In genomic region chr11:60878675-60879294, GRCm38 (mm10) we compare ENCODE assay signal across 8 mouse cellular contexts. TPM values are rescaled to one million over a fixed set of nuclear protein-coding genes. Genes with fewer than 3 reads are reported as not detected.
DNase-seq lines count a peak whose midpoint lies in the region; ATAC-seq and TF ChIP-seq lines count a peak whose summit lies in the region.

Gene Tmem11 (minus strand): TSS chr11:60879272.

- H3K9me3 ChIP-seq in MEL (replicated peaks; ENCODE audit: insufficient read depth, low read length): no peaks in the 10 kb centered on the region
- no peaks in the 10 kb centered on the region for H3K9me3 ChIP-seq in forebrain, postnatal 0 days (ENCODE audit: low read length)
- H3K9me3 ChIP-seq in lung, embryonic 15.5 days: no peaks in the 10 kb centered on the region

- peak within 1 kb of the TSS; percentile 71 for H3K4me2 ChIP-seq in forebrain, postnatal 0 days (ENCODE audit: low read depth)
- H3K4me2 ChIP-seq in lung, embryonic 15.5 days: peak within 1 kb of the TSS; percentile 69

- H3K79me2 ChIP-seq in MEL (ENCODE audit: control insufficient read depth, insufficient read depth, low read length, poor library complexity): peaks cover 53% of the 10 kb centered on the region

- H3K27ac ChIP-seq in MEL (ENCODE audit: control insufficient read depth, low read depth, low read length): peak within 1 kb of the TSS; percentile 93
- H3K27ac ChIP-seq in cerebellum, adult 2 months (ENCODE audit: insufficient read depth, low read length): peak within 1 kb of the TSS; percentile 52
- peak within 1 kb of the TSS; percentile 83 for H3K27ac ChIP-seq in forebrain, postnatal 0 days (ENCODE audit: low read depth, low read length)
- peak within 1 kb of the TSS; percentile 98 for H3K27ac ChIP-seq in lung, embryonic 15.5 days

- WGBS in cerebellum, adult 2 months: under 1% methylated on average over 62 of the region's 62 CpGs
- under 1% methylated on average over 60 of the region's 62 CpGs for WGBS in forebrain, postnatal 0 days
- under 1% methylated on average over 62 of the region's 62 CpGs for WGBS in lung, embryonic 15.5 days

- H3K4me3 ChIP-seq in MEL (ENCODE audit: control insufficient read depth in 1 of 2, insufficient read depth in 1 of 2, low read depth in 2 of 2, low read length in 2 of 2): peak within 1 kb of the TSS; percentile 73 to 79
- H3K4me3 ChIP-seq in cerebellum, adult 2 months (replicated peaks; ENCODE audit: insufficient read depth, low read depth, low read length): peak within 1 kb of the TSS; percentile 58
- peak within 1 kb of the TSS; percentile 97 for H3K4me3 ChIP-seq in forebrain, postnatal 0 days (ENCODE audit: low read depth, low read length)
- H3K4me3 ChIP-seq in lung, embryonic 15.5 days: peak within 1 kb of the TSS; percentile 95

- no peak; a peak in 1 of 6 replicates for TF ChIP-seq CTCF in MEL (IDR thresholded peaks at IDR 0.05 in 2 of 3, conservative IDR thresholded peaks at IDR 0.05 in 1 of 3; ENCODE audit: control insufficient read depth in 1 of 3, insufficient read depth in 1 of 3, low read depth in 2 of 3, low read length in 3 of 3, poor library complexity in 1 of 3, severe bottlenecking in 1 of 3)
- TF ChIP-seq CTCF in cerebellum, adult 2 months (IDR thresholded peaks at IDR 0.05; ENCODE audit: borderline replicate concordance, insufficient read depth, low read depth, low read length): no peak
- peak; percentile 29; the same call in 1 of the 2 replicates for TF ChIP-seq CTCF in forebrain, postnatal 0 days (IDR thresholded peaks at IDR 0.05; ENCODE audit: low read depth)

- peaks cover 9 to 27% of the 10 kb centered on the region in 2 experiments for H3K36me3 ChIP-seq in MEL (ENCODE audit: control insufficient read depth in 1 of 2, insufficient read depth in 2 of 2, low read length in 2 of 2)
- no peaks in the 10 kb centered on the region for H3K36me3 ChIP-seq in forebrain, postnatal 0 days (ENCODE audit: insufficient read depth)
- H3K36me3 ChIP-seq in lung, embryonic 15.5 days: no peaks in the 10 kb centered on the region; the same call in 1 of the 2 replicates

- H3K27me3 ChIP-seq in MEL (ENCODE audit: control insufficient read depth in 1 of 2, insufficient read depth in 2 of 2, low read length in 2 of 2): no peaks in the 10 kb centered on the region
- no peaks in the 10 kb centered on the region for H3K27me3 ChIP-seq in cerebellum, adult 2 months (ENCODE audit: control insufficient read depth, insufficient read depth, low read length)
- H3K27me3 ChIP-seq in forebrain, postnatal 0 days (ENCODE audit: insufficient read depth, low read length): no peaks in the 10 kb centered on the region
- no peaks in the 10 kb centered on the region for H3K27me3 ChIP-seq in lung, embryonic 15.5 days

- TF ChIP-seq POLR2A in MEL (IDR thresholded peaks at IDR 0.05; ENCODE audit: control insufficient read depth in 1 of 2, insufficient read depth in 1 of 2, low read depth in 1 of 2, low read length in 2 of 2, poor library complexity in 1 of 2): peak; percentile 79 to 91
- TF ChIP-seq POLR2A in cerebellum, adult 2 months (IDR thresholded peaks at IDR 0.05; ENCODE audit: borderline replicate concordance, insufficient read depth, low read length): peak; percentile 66; the same call in 1 of the 2 replicates

- DNase-seq in MEL (ENCODE audit: low read depth, low spot score): peak; percentile 99
- peak; percentile 93 to 95 for DNase-seq in cerebellum, adult 2 months
- peak; percentile 97 for DNase-seq in forebrain, postnatal 0 days
- peak; percentile 95 for DNase-seq in heart, postnatal 4 days
- peak; percentile 96 for DNase-seq in layer of hippocampus, adult 8-10 months (ENCODE audit: low spot score in 2 of 2)
- DNase-seq in ovary, adult 18-20 months (ENCODE audit: low spot score): peak; percentile 97
- DNase-seq in thymus, postnatal 0 days (ENCODE audit: low spot score): peak; percentile 98

- H3K4me1 ChIP-seq in MEL (ENCODE audit: control insufficient read depth in 1 of 2, insufficient read depth in 2 of 2, low read length in 2 of 2): peaks cover 7 to 28% of the 10 kb centered on the region in 2 experiments; a peak in 3 of 4 replicates
- H3K4me1 ChIP-seq in cerebellum, adult 2 months (ENCODE audit: control insufficient read depth, insufficient read depth, low read length): peaks cover 6% of the 10 kb centered on the region
- peaks cover 9% of the 10 kb centered on the region; the same call in 1 of the 2 replicates for H3K4me1 ChIP-seq in forebrain, postnatal 0 days (ENCODE audit: insufficient read depth)
- peaks cover 47% of the 10 kb centered on the region for H3K4me1 ChIP-seq in lung, embryonic 15.5 days

- H3K9ac ChIP-seq in MEL (ENCODE audit: control insufficient read depth, low read depth, low read length, poor library complexity, severe bottlenecking): peak within 1 kb of the TSS; percentile 90
- peak within 1 kb of the TSS; percentile 78 for H3K9ac ChIP-seq in forebrain, postnatal 0 days
- peak within 1 kb of the TSS; percentile 81 for H3K9ac ChIP-seq in lung, embryonic 15.5 days

- TF ChIP-seq RAD21 in MEL (IDR thresholded peaks at IDR 0.05; ENCODE audit: low read depth, low read length): no peak

- no peak for TF ChIP-seq EP300 in MEL (IDR thresholded peaks at IDR 0.05; ENCODE audit: low read depth in 1 of 2, low read length in 2 of 2)

- ATAC-seq in forebrain, postnatal 0 days: peak; percentile 99
- peak; percentile 99 for ATAC-seq in lung, embryonic 15.5 days (ENCODE audit: borderline replicate concordance, extremely low read depth, low FRiP score, low TSS enrichment)

TF ChIP-seq in MEL, 35 proteins besides CTCF, POLR2A, EP300 and RAD21:
- TF ChIP-seq POLR2AphosphoS2 (IDR thresholded peaks at IDR 0.05; ENCODE audit: low read length): peak; percentile 79; the same call in 1 of the 2 replicates
- TF ChIP-seq ZMIZ1 (IDR thresholded peaks at IDR 0.05; ENCODE audit: low read depth, low read length): peak; percentile 60; the same call in 1 of the 2 replicates
- no peak for TF ChIP-seq GABPA (IDR thresholded peaks at IDR 0.05; ENCODE audit: low read depth, low read length)
- no peak for TF ChIP-seq CHD2 (IDR thresholded peaks at IDR 0.05; ENCODE audit: low read length)
- TF ChIP-seq RCOR1 (IDR thresholded peaks at IDR 0.05; ENCODE audit: low read depth, low read length): no peak
- TF ChIP-seq NELFE (IDR thresholded peaks at IDR 0.05; ENCODE audit: low read depth, low read length): peak; percentile 77
- peak; percentile 78; the same call in 1 of the 2 replicates for TF ChIP-seq SIN3A (IDR thresholded peaks at IDR 0.05; ENCODE audit: low read length)
- no peak for TF ChIP-seq USF2 (IDR thresholded peaks at IDR 0.05; ENCODE audit: borderline replicate concordance in 1 of 2, insufficient read depth in 1 of 2, low read depth in 1 of 2, low read length in 2 of 2)
- peak; percentile 67 for TF ChIP-seq NRF1 (IDR thresholded peaks at IDR 0.05; ENCODE audit: insufficient read depth, low read depth, low read length, poor library complexity, severe bottlenecking)
- peak; percentile 86; the same call in 1 of the 2 replicates for TF ChIP-seq MAZ (IDR thresholded peaks at IDR 0.05; ENCODE audit: low read depth, low read length)
- no peak for TF ChIP-seq CHD1 (IDR thresholded peaks at IDR 0.05; ENCODE audit: low read depth, low read length)
- no peak for TF ChIP-seq BHLHE40 (IDR thresholded peaks at IDR 0.05; ENCODE audit: borderline replicate concordance, low read depth, low read length)
- TF ChIP-seq ETS1 (IDR thresholded peaks at IDR 0.05; ENCODE audit: low read depth, low read length): no peak
- TF ChIP-seq TCF12 (IDR thresholded peaks at IDR 0.05; ENCODE audit: low read depth, low read length): peak; percentile 74
- peak; percentile 57; the same call in 1 of the 2 replicates for TF ChIP-seq MYC (IDR thresholded peaks at IDR 0.05; ENCODE audit: low read depth, low read length)
- TF ChIP-seq KAT2A (conservative IDR thresholded peaks at IDR 0.05; ENCODE audit: low read depth, low read length): peak; percentile 98
- TF ChIP-seq ZNF384 (IDR thresholded peaks at IDR 0.05; ENCODE audit: low read depth, low read length): no peak
- TF ChIP-seq SMC3 (IDR thresholded peaks at IDR 0.05; ENCODE audit: low read depth, low read length): no peak
- peak; percentile 73 for TF ChIP-seq ELF1 (IDR thresholded peaks at IDR 0.05; ENCODE audit: low read depth, low read length)
- TF ChIP-seq TBP (IDR thresholded peaks at IDR 0.05; ENCODE audit: low read depth, low read length): peak; percentile 73; the same call in 1 of the 2 replicates
- TF ChIP-seq HCFC1 (IDR thresholded peaks at IDR 0.05; ENCODE audit: low read depth, low read length): peak; percentile 95
- TF ChIP-seq E2F4 (IDR thresholded peaks at IDR 0.05; ENCODE audit: borderline replicate concordance, low read depth, low read length): peak; percentile 48; the same call in 1 of the 2 replicates
- no peak; the same call in none of the 2 replicates for TF ChIP-seq MXI1 (IDR thresholded peaks at IDR 0.05; ENCODE audit: low read depth, low read length)
- TF ChIP-seq POLR2AphosphoS5 (IDR thresholded peaks at IDR 0.05; ENCODE audit: borderline replicate concordance, low read depth, low read length): peak; percentile 11; the same call in 1 of the 2 replicates
- TF ChIP-seq UBTF (IDR thresholded peaks at IDR 0.05; ENCODE audit: borderline replicate concordance, insufficient read depth, low read depth, low read length): peak; percentile 2; the same call in 1 of the 2 replicates
- TF ChIP-seq GATA1 (IDR thresholded peaks at IDR 0.05; ENCODE audit: low read depth, low read length): no peak

RNA-seq across cellular contexts. Expression of gene Tmem11, which starts in this region (rescaled TPM):
- 90.7 and 125 TPM in 2 replicates for total RNA-seq in MEL (2012; rRNA removed)
- 100 to 1,000 TPM in 1 of 2 experiments, not detected in 1; 117 TPM for polyA plus RNA-seq in MEL (2012; ENCODE audit: insufficient read depth in 1 of 2, insufficient read length in 2 of 2, low read depth in 1 of 2, low replicate concordance in 2 of 2, missing spikeins in 1 of 2)
- polyA plus RNA-seq in cerebellum, adult 2 months (2012; rRNA removed): 58.3 and 62.7 TPM in 2 replicates
- 45.1 and 48.7 TPM in 2 replicates for total RNA-seq in forebrain, postnatal 0 days (2014; rRNA removed)
- 57.2 and 58.5 TPM in 2 replicates for polyA plus RNA-seq in forebrain, postnatal 0 days (2015; fragmentation: Nextera tagmentation; extraction: Ambion mirVana)
- total RNA-seq in heart, postnatal 4 days (2021): 10 to 100 TPM; 37.5 to 43.4 TPM
- 10 to 100 TPM; 25.3 to 27.8 (median 27.1) TPM for total RNA-seq in layer of hippocampus, adult 8-10 months (2022)
- polyA plus RNA-seq in lung, embryonic 15.5 days (2015; fragmentation: Nextera tagmentation; extraction: Ambion mirVana): 63.6 and 67.3 TPM in 2 replicates
- 46.0 and 52.0 TPM in 2 replicates for polyA plus RNA-seq in thymus, postnatal 0 days (2015; fragmentation: Nextera tagmentation; extraction: Ambion mirVana)

Comparison
In these comparisons a context has a peak if more than half of its experiments do, and no peak if none do; other contexts are left out.
1. Peak in every context shown above with its lines: DNase-seq, ATAC-seq, H3K4me3 ChIP-seq and H3K27ac ChIP-seq.